Mouse (Mus musculus) heart, embryonic 14.5 days (tissue): Measurements from ENCODE around the gene Pkdcc. TPM values are rescaled to one million over a fixed set of nuclear protein-coding genes. Genes with fewer than 3 reads are reported as not detected.

ENCODE experiments used
- ATAC-seq: fragments of 200-750 bp; cut with Nextera tagmentation; 2 replicates; pipeline ENCODE4 v1.8.0; 2017; ENCODE audit warnings: low read depth, moderate TSS enrichment; ENCODE audit not compliant: insufficient number of reproducible peaks, insufficient read depth, low FRiP score
- H3K27ac ChIP-seq, 2 experiments: fragments of 200-500 bp in 1 of 2; fragments of 300-500 bp in 1 of 2; sonication (generic) in 1 of 2; replicated peaks in 1 of 2; 2 replicates each; pipeline ENCODE4 v1.5.1; 2012 to 2014; ENCODE audit warnings: low read depth in 2 of 2, low read length in 2 of 2, control low read depth in 1 of 2, mild to moderate bottlenecking in 1 of 2, mixed read lengths in 1 of 2; ENCODE audit not compliant: control insufficient read depth in 1 of 2, insufficient read depth in 1 of 2
- H3K27me3 ChIP-seq: fragments of 300-500 bp; sonication (generic); 2 replicates; pipeline ENCODE4 v1.6.1; 2014; ENCODE audit warnings: mild to moderate bottlenecking, low read length, control low read depth; ENCODE audit not compliant: control insufficient read depth, insufficient read depth
- H3K36me3 ChIP-seq: fragments of 300-500 bp; sonication (generic); 2 replicates; pipeline ENCODE4 v1.6.1; 2014; ENCODE audit warnings: mild to moderate bottlenecking, control low read depth, low read length, mixed read lengths; ENCODE audit not compliant: control insufficient read depth, insufficient read depth
- H3K4me1 ChIP-seq, 2 experiments: fragments of 200-500 bp in 1 of 2; fragments of 300-500 bp in 1 of 2; sonication (generic) in 1 of 2; 2 replicates each; pipeline ENCODE4 v1.6.1; 2012 to 2014; ENCODE audit warnings: low read length in 2 of 2, control low read depth in 1 of 2, mixed read lengths in 1 of 2; ENCODE audit not compliant: control insufficient read depth in 2 of 2, insufficient read depth in 2 of 2
- H3K4me2 ChIP-seq: fragments of 300-500 bp; sonication (generic); 2 replicates; pipeline ENCODE4 v1.6.1; 2014; ENCODE audit warnings: mild to moderate bottlenecking, low read length
- H3K4me3 ChIP-seq, 2 experiments: fragments of 200-500 bp in 1 of 2; fragments of 300-500 bp in 1 of 2; sonication (generic) in 1 of 2; 2 replicates each; pipeline ENCODE4 v1.5.1; 2012 to 2014; ENCODE audit warnings: low read length in 2 of 2, mild to moderate bottlenecking in 2 of 2, control low read depth in 1 of 2, low read depth in 1 of 2, moderate library complexity in 1 of 2; ENCODE audit not compliant: control insufficient read depth in 1 of 2, insufficient read depth in 1 of 2
- H3K9ac ChIP-seq: fragments of 300-500 bp; sonication (generic); 2 replicates; pipeline ENCODE4 v1.6.1; 2014; ENCODE audit warnings: mild to moderate bottlenecking, low read length
- H3K9me3 ChIP-seq: fragments of 300-500 bp; sonication (generic); 2 replicates; pipeline ENCODE4 v1.6.1; 2016; ENCODE audit warnings: low read length, control low read depth; ENCODE audit not compliant: control insufficient read depth
- WGBS: fragments of 180-500 bp; shearing (Covaris S2); extraction: QIAGEN DNeasy Blood & Tissue Kit; methylation state at CpG from one replicate; pipeline ENCODE4 v1.1.7; 2014; 5-methylcytosine and 5-hydroxymethylcytosine counted together
- polyA plus RNA-seq: library from polyadenylated mRNA; unstranded; fragments of >200 nt; fragmentation: Nextera tagmentation; extraction: Ambion mirVana; gene quantifications from 2 replicates; pipeline ENCODE4 v1.2.1, GENCODE M21; 2014

Pkdcc gene
- polyA plus RNA-seq, 1 experiment from 2014 or later: 20.2 TPM

GRCm38 (mm10) chr17:83181592-83181991 lies 33.5 kb upstream of the Pkdcc start:
- no peak overlapping the region for H3K4me3 ChIP-seq
- H3K36me3 ChIP-seq: no peaks in the 10 kb centered on the region
- H3K9me3 ChIP-seq: no peaks in the 10 kb centered on the region; the same call in 1 of the 2 replicates
- WGBS: 61% methylated on average over 7 of the region's 7 CpGs
- no peak for ATAC-seq
- no peak overlapping the region for H3K27ac ChIP-seq
- no peaks in the 10 kb centered on the region for H3K27me3 ChIP-seq
- no peak overlapping the region for H3K4me2 ChIP-seq
- H3K4me1 ChIP-seq: peaks cover 0 to 3% of the 10 kb centered on the region in 2 experiments; a peak in 2 of 4 replicates
- H3K9ac ChIP-seq: no peak overlapping the region

DNA sequence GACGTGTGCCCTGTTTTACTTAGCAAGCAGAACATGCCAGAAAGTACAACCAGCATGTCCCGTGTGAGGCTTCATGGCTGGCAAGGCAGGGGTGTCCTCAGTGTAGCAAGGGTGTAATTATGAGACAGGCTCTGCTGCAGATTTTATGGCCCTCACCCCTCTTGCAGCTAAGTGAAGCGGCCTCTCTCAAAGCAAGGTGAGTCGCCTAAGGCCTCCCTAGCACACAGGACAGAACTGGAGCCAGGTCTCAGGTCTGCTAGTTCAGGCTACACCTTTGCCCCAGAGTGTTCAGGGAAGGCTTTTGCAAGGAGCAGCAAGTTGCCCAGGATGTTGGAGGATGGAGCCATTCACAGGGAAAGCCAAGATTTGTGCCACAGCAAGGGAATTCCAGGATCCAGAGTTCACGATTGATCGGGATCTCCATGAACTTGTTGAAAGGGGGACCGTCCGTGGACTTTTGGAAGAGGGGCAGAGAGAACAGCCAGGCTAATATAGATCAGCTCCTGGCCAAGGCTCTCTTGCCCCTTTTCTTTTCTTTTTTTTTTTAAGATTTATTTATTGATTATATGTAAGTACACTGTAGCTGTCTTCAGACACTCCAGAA lies 32.9 kb upstream of the Pkdcc start:
- no peak overlapping the region for H3K9ac ChIP-seq
- no peak for ATAC-seq
- peaks cover 0 to 3% of the 10 kb centered on the region in 2 experiments; a peak in 2 of 4 replicates for H3K4me1 ChIP-seq
- H3K27ac ChIP-seq: no peak overlapping the region
- H3K4me2 ChIP-seq: no peak overlapping the region
- WGBS: 84% methylated on average over 8 of the region's 8 CpGs
- no peak overlapping the region for H3K4me3 ChIP-seq
- no peaks in the 10 kb centered on the region; the same call in 1 of the 2 replicates for H3K9me3 ChIP-seq
- no peaks in the 10 kb centered on the region for H3K36me3 ChIP-seq
- no peaks in the 10 kb centered on the region for H3K27me3 ChIP-seq

DNA sequence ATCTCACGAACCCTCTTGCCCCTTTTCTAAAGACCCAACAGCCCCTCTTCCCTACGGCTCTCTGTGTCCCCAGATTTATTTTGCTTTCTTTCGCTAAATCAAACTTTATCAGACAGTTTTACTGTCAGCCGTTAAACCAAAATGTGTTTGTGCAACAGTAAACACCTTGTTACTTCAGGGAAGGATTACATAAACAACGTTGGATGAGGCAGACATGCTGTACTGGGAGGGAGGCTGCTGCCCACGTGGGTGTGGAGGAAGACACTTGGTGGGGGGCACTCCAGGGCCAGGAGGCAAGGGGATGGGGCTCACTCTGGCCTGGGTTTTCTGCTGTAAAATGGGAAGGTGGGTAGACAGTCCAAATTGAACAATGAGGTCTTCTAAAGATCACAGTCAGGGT lies 32.3 kb upstream of the Pkdcc start:
- H3K27ac ChIP-seq: no peak overlapping the region
- no peak overlapping the region for H3K4me3 ChIP-seq
- WGBS: 80% methylated on average over 6 of the region's 6 CpGs
- H3K36me3 ChIP-seq: no peaks in the 10 kb centered on the region
- no peak overlapping the region for H3K9ac ChIP-seq
- no peak overlapping the region for H3K4me2 ChIP-seq
- H3K4me1 ChIP-seq: peaks cover 0 to 3% of the 10 kb centered on the region in 2 experiments; a peak in 2 of 4 replicates
- no peak for ATAC-seq
- no peaks in the 10 kb centered on the region for H3K27me3 ChIP-seq
- H3K9me3 ChIP-seq: no peaks in the 10 kb centered on the region; the same call in 1 of the 2 replicates

DNA sequence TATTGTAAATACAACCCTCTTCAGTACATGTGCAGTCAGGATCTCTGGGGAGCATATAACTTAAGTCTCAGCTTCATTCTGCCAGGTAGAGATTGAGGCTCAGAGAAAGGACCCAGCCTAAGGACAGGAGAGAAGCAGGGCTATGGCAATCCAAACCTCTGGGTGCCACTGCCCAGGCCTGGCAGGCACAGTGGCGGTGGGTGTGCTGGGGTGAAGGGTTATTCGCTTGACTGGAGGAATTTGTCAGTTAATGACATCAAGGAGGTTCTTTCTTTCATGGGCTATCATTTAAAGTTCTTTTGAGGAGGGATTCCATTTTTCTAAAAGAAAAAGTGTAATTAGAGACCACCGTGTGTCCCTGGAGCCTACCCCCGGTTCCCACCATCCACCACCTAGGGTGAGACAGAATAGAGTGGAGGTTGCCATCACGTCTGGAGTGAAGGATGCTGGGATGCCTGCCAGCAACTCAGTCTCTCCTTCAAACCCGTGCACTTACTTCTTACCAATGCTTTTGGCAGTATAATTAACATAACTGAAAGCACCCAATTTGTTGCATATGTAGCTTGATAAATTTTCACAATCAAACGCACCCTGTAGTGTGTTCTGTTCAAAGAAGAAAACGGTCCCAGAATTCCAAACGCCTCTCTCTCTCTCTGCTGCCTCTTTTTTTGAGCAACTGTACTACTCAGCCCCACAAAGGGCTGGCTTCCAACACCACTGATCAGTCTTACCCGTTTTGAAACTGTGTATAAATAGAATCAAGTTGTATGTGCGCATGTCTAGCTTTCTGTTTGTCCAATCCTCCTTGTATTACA lies 27.1 kb upstream of the Pkdcc start:
- H3K9me3 ChIP-seq: no peaks in the 10 kb centered on the region; the same call in 1 of the 2 replicates
- H3K4me3 ChIP-seq: no peak overlapping the region
- H3K27me3 ChIP-seq: no peaks in the 10 kb centered on the region
- H3K4me2 ChIP-seq: 0 out of 2 replicates have a peak overlapping the region, but pooled peaks have one; percentile 9
- no peaks in the 10 kb centered on the region for H3K36me3 ChIP-seq
- H3K4me1 ChIP-seq: peaks cover 4 to 5% of the 10 kb centered on the region in 2 experiments; a peak in 1 of 4 replicates
- peak overlapping the region in 1 of 2 experiments; percentile 51; a peak in 2 of 4 replicates for H3K27ac ChIP-seq
- H3K9ac ChIP-seq: 0 out of 2 replicates have a peak overlapping the region, but pooled peaks have one; percentile 13
- ATAC-seq: no peak
- WGBS: 53% methylated on average over 11 of the region's 11 CpGs

GRCm38 (mm10) chr17:83190810-83191209 lies 24.3 kb upstream of the Pkdcc start:
- Histone ChIP-seq H3K9ac (no peak overlapping the region), H3K36me3 (no peaks in the 10 kb centered on the region), H3K27me3 (no peaks in the 10 kb centered on the region), H3K9me3 (no peaks in the 10 kb centered on the region), H3K4me2 (no peak overlapping the region), H3K4me1 (peaks cover 5 to 6% of the 10 kb centered on the region in 2 experiments; a peak in 2 of 4 replicates), H3K4me3 (no peak overlapping the region), H3K27ac (no peak overlapping the region)
- 63% methylated on average over 9 of the region's 9 CpGs for WGBS
- ATAC-seq: no peak

GRCm38 (mm10) chr17:83194491-83194890 lies 20.6 kb upstream of the Pkdcc start:
- WGBS: 68% methylated on average over 4 of the region's 4 CpGs
- Histone ChIP-seq H3K9ac (no peak overlapping the region), H3K27me3 (no peaks in the 10 kb centered on the region), H3K9me3 (no peaks in the 10 kb centered on the region), H3K36me3 (no peaks in the 10 kb centered on the region), H3K4me1 (peaks cover 20 to 22% of the 10 kb centered on the region in 2 experiments), H3K4me3 (no peak overlapping the region), H3K27ac (no peak overlapping the region), H3K4me2 (no peak overlapping the region)
- ATAC-seq: no peak

- WGBS: 31% methylated on average over 4 of the region's 4 CpGs
- H3K4me1 ChIP-seq: peaks cover 28 to 32% of the 10 kb centered on the region in 2 experiments
Measured at GRCm38 (mm10) chr17:83197361-83197923, 17.6 kb upstream of the Pkdcc start.

More at GRCm38 (mm10) chr17:83197361-83197923, 17.6 kb upstream of the Pkdcc start:
- ATAC-seq: peak; percentile 86
- Histone ChIP-seq H3K27me3 (no peaks in the 10 kb centered on the region), H3K27ac (peak overlapping the region; percentile 68 to 78), H3K4me3 (no peak overlapping the region), H3K4me2 (no peak overlapping the region), H3K9ac (no peak overlapping the region), H3K9me3 (no peaks in the 10 kb centered on the region), H3K36me3 (no peaks in the 10 kb centered on the region)
